Mouse (Mus musculus) adrenal gland, adult 8-10 months (tissue): ENCODE measurements around the gene Slc46a3. TPM values are rescaled to one million over a fixed set of nuclear protein-coding genes. Genes with fewer than 3 reads are reported as not detected.

ENCODE experiments used
- DNase-seq: peaks from one replicate; pipeline ENCODE4 v3.0.0; 2022
- total RNA-seq, 4 experiments: library from RNA; stranded (reverse); gene quantifications; 2 replicates each; pipeline ENCODE4 v1.2.4; 2022

Gene Slc46a3
- total RNA-seq, 4 experiments from 2014 or later, result 15.2 to 32.1 (median 26.2) TPM

DNA sequence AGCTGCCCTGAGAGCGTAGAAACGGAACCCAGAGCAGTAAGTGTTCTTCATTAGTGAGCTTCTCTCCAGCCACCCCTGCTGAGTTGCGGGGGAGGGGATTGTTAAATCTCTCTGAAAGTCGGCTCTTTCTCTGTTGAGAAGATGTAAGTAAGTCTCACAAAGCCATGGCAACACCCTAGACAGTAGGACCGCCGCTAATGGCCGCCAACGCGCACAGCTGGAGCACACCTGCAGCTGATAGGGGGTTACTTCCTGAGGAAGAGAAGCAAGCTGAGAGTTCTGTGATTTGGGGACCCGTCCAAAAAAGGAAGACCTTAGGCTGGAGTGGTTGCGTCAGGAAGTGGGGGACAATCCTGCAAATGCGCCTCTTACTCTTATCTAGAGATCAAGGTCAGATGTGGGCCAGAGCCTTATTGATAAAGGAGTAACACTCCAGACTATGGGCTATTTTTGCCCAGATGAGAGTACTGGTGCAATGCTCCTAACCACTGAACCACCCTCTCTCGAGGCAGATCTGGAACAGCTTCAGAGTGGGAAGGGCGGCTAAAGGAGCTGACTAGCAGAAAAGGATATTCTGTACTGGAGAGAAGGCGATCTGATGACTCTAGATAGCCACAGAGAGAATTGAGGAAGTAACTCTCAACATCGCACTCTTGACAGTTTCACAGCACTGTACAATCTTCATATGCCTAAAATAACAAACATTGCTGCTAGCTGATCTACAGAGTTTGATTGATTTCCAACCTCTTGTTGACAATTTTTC lies 1.0 kb upstream of the Slc46a3 start:
- DNase-seq, result no peak

DNA sequence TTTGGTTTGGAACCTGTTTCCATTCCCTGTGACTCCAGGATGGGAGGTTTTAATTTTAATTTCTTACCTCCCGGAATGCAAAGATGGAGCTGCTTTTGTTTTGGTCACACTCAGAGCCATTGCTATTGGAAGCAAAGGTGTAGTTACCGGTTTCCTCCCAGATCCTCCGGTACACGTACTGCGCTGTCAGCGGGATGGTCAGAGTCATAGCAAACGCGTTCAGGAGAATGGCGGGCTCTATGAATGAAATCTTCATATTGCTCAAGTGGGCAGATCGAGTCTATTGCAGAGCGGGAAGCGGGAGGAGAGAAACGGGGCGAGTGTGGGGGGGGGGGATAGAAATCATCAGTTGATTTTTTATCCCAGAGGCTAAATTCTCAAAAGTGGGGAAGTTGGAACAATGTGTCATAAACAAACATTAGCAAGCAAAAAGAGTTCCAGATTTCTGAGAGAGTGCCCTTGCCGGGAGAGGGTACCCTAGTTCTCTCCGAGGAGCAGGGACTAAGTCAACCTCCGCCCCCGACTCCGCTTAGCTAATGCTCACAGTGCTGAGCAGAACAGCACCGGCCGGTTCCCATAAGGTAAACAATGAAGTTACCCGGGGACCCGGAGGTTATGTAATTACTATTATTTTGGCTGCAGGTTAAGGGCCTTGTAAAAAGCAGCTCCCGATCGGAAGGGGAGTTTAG lies 705 bp downstream of the Slc46a3 start:
- DNase-seq, result no peak

DNA sequence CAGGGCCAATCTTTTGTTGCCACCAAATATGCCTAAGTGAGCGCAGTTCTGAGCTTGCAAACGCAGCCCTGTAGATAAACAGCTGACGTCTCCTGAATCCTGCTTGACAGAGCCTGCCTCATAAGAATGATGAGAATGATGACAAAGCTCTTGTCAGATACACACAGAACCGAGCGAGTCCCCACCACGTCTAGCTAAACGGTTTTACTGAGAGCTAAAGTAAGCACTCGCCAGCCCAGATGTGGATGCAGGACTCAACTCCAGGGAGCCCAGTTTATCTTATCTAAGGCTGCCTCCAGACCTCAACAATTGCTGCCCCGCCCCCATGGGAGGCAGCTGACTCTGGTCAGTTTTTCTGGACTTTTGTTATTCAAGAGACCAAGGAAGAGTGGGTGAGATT lies 1.5 kb downstream of the Slc46a3 start:
- DNase-seq, result no peak

- DNase-seq, result no peak
These were observed 1.9 kb downstream of the Slc46a3 start for GRCm38 (mm10) chr5:147892735-147893134.

- no peak for DNase-seq
These were observed 6.0 kb downstream of the Slc46a3 start for GRCm38 (mm10) chr5:147888313-147889297.

- no peak for DNase-seq
These were observed 11.0 kb downstream of the Slc46a3 start for GRCm38 (mm10) chr5:147883581-147883980.

GRCm38 (mm10) chr5:147879971-147880682 lies 14.5 kb downstream of the Slc46a3 start:
- no peak for DNase-seq

DNA sequence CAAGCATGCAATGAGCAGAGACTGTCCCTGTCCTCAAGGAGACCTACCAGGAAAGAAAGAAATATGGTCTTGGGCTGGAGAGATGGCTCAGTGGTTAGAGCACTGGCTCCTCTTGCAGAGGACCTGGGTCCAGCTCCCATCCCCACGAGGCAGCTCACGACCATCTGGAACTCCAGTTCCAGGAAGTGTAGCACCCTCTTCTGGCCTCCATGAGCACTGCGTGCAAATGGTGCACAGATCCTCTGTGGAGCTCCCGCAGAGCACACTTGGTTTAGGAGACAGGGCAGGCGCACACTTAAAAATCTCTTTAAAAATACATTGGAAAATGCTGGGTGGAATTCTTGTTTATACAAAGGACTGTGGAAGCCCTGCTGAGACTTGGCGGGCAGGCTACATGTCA lies 17.1 kb downstream of the Slc46a3 start:
- DNase-seq, result no peak

DNA sequence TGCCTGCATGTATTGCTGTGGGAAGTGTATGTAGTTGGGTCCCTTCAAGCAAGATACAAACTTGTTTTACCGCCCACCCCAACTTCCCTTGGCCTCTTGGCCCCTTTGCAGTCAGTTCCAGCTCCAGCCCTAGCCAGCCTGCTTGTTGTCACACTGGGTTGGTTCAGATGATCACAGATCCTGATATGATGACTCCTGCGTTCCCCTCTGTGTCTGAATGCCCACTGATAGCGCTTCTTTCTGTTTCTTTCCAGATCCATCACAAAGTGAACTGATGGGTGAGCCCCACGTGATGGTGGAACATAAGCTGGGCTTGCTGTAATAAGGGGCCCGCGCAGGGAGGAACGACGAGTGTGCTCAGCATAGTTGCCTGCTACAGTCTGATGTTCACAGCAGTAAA lies 19.4 kb downstream of the Slc46a3 start:
- no peak for DNase-seq

- DNase-seq, result no peak
These were observed 20.0 kb downstream of the Slc46a3 start for GRCm38 (mm10) chr5:147874491-147875065.

DNA sequence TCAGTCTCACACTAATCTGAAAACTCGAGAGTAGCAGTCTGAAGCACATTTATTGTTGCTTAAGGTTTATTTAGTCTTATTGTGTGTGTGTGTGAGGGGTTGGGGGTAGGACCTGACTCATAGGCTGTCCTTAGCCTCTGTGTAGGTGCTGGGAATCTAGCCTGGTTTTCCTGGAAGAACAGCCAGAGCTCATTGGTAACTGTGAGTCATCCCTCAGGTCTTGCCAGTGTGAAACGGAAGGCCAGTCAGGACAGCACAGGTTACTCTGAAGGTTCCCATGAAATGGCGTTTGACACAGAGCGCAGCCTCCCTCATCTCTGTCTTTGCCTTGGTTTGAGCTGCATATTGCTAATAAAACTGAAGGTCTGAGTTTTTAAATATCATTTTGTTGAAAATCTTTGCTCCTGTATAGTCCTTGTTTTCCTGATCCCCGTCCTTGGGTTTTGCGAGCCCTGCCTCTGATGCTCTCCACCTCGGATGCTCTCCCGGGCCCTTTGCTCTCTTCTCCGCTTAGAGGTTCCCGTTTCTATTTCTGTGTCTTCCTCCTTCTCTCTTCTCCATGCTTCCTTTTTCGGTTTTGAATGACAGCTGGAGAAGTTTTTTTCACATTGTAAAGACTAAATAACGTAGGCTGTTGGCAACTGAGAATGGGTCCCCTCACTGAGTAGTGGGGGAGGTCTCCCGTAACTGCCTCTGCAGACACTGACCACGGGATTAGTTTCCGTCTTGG lies 23.4 kb downstream of the Slc46a3 start:
- DNase-seq, result no peak

GRCm38 (mm10) chr5:147870296-147870695 lies 24.3 kb downstream of the Slc46a3 start:
- no peak for DNase-seq

DNA sequence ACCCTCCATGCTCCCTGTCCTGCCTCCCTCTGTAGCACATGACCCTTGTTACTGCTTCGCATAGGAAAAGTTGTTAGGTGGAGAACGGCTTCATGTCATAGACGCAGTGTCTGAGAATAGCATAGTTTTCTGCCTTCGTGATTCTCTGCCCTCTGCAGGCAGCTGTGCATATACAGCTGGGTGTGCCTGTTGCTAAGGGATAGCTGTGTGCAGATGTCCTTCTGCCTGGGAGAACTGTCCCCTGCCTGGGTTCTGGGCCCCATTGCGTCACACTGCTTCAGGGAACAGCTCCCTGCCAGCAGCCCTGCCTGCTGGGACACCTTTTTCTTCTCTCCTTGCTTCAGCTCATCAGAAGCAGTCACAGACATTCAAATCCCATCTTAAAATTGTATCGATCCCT lies 25.0 kb downstream of the Slc46a3 start:
- no peak for DNase-seq

DNA sequence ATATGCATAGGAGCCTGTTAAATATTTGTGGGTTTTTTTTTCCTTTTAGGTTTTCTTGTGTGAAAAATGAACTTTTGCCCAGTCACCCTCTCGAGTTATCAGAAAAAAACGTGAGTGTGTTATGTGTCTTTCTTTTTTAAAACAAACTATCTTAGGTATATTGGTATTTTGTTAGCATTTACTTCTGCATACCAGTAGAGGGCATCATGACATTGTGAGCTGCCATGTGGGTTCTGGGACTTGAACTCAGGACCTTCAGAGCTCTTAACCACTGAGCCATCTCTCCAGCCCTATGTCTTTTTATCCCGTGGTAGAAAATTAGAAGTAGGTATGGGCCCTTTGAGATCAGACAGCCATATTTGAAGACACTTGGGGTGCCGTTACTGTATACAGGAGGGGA lies 25.9 kb downstream of the Slc46a3 start:
- DNase-seq, result no peak

DNA sequence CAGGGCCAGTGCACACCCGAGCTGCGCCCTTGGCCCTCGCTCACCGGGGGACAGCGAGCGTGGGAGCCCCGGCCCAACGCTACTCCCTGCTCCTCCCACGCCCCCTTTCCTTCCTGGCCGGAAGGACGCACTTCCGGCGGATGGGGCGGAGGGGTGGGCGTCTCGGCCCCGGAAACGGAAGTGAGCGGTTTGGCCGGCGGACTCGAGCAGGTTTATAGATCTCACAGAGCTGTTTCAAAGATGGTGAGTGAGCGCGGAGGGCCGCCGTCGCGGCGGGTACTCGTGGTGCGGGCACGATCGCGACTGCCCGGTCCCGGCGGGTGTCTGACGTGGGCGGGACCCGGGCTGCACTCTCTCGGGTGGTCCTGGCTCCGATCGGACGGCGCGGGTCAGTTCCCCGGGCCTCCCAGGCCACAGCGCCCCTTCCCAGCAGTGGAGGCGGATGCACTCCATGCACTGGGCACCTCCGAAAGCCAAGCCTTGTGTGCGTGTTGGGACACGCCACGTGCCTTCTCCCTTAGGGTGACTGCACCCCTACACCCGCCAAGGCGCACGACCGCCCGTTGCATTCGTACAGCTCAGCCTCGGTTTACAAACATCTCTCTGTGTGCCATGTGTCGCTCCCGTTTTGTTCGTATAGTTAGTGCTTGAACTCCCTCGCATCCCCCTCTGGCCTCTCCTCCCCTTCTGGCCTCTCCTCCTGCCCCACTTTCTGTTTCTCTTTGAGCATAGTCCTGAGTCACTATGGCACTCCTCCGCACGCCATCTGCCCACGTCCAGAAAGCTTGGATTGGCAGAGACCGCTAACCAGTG lies 34.0 kb downstream of the Slc46a3 start, which contains the start of gene Pomp:
TSS of gene Pomp (plus strand) at position 13 of the 813 bp plus-strand sequence.
- peak; percentile 88 for DNase-seq

DNA sequence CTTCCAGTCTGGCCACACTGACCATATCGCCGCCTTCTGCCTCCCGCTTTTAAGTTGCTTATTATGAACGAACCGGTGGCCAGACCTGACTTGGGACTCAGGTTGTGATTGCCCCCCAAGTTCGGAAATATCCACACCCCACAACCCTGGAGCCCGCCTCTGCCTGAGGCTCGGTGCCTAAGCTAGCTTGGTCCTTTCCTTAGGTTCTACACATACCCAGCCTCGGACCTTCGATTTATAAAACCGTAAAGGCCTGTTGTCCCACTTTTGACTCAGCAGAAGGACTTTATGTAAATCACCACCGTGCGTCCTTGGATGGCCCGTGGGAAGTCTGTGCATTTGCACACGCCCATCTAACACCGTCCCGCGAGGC lies 34.6 kb downstream of the Slc46a3 start:
- no peak for DNase-seq

DNA sequence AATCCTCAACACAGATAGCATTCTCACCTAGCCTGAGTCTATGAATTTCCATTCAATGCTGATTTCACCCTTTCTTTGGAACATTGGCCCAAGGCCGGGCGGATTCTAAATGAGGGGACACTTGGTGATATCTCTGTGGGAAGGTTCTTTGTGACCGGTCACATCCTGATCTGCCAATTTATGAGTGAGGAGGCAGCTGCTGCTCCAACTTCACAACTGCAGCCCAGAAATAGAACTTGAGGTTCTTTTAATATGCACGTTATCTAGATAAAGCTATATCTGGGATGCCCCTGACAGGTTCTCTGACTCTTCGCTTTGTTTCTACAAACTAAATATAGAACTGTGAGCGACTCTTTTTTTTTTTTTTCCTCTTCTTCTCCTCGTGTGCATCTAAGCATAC lies 44.4 kb downstream of the Slc46a3 start:
- DNase-seq, result no peak

DNA sequence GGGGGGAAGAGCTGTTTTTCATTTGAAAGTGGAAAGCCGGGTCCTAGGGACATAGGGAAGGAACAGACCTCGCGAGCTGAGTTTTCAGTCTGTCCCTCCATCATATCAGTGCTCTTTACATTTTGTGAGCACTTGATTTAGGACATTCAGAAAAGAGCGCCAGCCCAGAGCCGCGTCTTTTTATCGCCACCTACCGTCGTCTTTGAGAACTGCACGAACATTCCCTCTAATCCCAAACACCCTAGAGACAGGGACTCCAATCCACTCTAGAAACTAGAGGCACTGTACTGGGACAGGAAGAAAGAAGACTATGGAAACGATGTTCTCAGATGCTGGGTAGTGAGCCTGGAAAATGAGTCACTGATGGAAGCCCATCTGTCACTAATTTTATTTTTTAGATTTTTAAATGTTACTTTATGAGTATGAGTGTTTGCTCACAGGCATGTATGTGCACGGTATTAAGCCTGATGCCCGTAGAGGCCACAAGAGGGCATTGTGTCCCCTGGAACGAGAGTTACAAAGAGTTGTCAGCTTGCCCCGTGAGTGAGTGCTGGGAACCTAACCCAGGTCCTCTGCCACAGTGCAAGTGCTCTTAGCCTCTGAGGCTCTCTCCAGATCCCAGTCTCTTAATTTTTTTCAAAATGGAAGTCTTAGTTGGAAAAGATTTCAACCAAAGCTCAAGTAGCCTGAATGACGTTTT lies 46.3 kb downstream of the Slc46a3 start:
- no peak for DNase-seq

DNA sequence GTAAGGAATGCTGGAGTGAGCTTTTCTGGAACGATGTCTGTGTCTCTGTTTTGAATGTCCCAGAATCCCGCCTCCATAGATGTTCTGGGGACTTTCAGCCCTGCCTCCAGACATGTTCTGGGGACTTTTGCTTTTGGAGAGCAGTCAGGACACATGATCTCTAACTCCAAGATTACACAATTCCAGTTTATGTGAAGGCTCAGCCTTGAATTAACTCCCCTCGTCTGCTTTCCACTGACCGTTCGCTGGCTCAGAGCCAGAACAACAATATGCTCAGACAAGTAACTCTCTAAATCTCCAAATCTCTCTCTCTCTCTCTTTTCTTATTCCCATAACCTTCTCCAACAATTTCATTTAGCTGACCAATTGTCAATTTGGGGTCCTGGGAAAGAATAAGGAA lies 47.3 kb downstream of the Slc46a3 start:
- DNase-seq, result no peak

GRCm38 (mm10) chr5:147845319-147845718 lies 49.3 kb downstream of the Slc46a3 start:
- no peak for DNase-seq
